Mouse (Mus musculus) cerebellum, adult 8-10 months (tissue): ENCODE data around the gene Rragb.
"Not testable (repeated sequence)": the region's sequence is repeated elsewhere in the genome, so short reads cannot be mapped to it uniquely, and the experiment has no call there.

Experiments used
- DNase-seq: peaks from one replicate; pipeline ENCODE4 v3.0.0; 2022

Rragb gene

GRCm38 (mm10) chrX:153139734-153140515 lies at the start of gene Rragb:
TSS of gene Rragb (plus strand) at chrX:153139981.
- DNase-seq, result peak; percentile 84

DNA sequence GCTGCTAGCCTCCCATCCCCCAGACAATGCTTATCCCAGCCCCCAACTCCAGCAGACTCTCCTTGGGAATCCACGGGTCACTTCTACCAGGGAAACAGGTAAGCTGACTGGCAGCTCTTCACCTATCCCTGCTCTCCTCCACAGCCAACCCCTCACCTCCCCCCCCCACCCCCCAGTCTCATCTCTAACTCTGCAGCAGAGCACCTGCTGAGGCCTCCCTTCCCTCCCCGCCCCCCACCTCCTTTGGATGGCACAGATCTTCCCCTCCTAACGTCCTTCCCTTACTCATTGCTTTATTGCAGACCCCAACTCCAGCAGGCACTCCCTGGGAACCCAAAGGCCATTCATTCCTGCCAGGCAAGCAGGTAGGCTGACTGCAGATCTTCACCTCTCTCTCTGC lies 21.3 kb upstream of the Rragb start, which contains the start of gene Foxr2:
TSS of gene Foxr2 (plus strand) at position 301 of the 400 bp plus-strand sequence.
- DNase-seq, result no peak

DNA sequence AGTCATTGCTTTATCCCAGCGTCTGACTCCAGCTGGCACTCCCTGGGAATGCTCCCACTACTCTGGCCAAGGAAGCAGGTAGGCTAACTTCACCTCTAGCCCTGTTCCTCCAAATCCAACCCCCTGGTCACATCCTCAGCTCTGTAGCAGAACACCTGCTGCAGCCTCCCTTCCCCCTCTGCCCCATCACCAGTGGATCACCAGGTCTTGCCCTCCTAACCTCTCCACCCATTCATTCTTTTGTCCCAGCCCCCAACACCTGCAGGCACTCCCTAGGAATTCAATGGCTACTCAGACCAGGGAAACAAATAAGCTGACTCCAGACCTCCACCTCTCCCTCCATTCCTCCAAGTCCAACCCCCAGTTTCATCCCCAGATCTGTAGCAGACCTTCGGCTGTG lies 20.8 kb upstream of the Rragb start:
- no peak for DNase-seq

GRCm38 (mm10) chrX:153142656-153143055 lies 2.9 kb downstream of the Rragb start:
- DNase-seq, result no peak

DNA sequence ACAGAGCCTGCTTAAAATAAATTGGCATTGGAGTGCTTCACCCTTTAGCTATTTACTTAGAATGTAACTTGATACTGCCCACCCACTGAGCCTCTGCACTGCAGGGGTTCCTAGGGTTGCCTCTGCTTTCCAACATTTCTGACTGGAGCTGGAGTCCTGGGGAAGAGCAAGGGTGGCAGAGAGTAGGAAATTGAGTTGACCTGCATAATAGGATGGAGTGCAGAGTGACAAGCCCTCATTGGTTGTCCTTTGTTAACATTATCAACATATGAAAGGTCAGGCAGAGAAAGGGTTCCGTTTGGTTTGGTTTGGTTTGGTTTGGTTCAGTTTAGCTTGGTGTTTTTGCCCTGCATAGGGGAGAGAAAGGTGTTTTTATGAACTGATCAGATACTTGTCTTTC lies 12.0 kb downstream of the Rragb start:
- no peak for DNase-seq

GRCm38 (mm10) chrX:153155322-153155721 lies 15.5 kb downstream of the Rragb start:
- peak; percentile 5 for DNase-seq

DNA sequence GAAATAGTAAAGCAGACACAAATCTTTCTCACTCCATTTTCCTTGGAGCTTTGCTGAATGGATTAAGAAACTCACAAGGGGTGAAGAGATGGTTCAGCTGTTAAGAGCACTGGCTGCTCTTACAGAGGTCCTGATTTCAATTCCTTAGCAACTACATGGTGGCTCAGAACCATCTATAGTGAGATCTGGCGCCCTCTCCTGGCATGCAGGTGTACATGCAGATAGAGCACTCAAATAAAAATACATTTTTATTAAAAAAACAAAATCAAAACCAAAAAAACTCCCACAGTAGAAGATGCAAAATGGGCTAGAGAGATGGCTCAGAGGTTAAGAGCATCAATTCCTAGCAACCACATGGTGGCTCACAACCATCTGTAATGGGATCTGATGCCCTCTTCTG lies 35.0 kb downstream of the Rragb start:
- DNase-seq, result no peak

DNA sequence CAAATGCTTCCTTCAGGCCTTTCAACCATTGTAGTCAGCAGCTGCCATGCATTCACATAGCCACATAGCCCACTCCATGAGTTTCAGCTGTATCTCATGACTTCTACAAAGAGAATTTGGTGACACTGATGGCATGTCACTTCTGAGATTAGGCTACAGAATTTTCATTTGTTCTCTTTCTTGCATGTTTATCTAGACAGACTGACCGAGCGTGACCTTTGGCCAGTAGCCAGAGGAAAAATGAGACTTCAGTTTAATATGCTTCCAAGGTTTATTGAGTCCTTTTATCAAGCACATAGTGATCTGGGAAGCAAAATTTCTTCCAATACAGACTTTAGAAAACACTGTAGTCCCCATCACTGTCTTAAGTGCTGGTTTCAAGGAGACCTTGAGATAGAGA lies 42.4 kb downstream of the Rragb start:
- no peak for DNase-seq

GRCm38 (mm10) chrX:153199185-153199584 lies 59.4 kb downstream of the Rragb start:
- not testable (repeated sequence) for DNase-seq

GRCm38 (mm10) chrX:153211101-153211500 lies 71.3 kb downstream of the Rragb start:
- no peak for DNase-seq
